Mouse (Mus musculus): ENCODE data around the gene Tmem231. TPM values are rescaled to one million over a fixed set of nuclear protein-coding genes. Genes with fewer than 3 reads are reported as not detected.
A peak's percentile ranks its signal among the peaks of the same experiment; 100 is the strongest.

Tmem231 gene
- total RNA-seq, 2 experiments from 2014 or later, result 3.4 to 3.9 TPM

DNA sequence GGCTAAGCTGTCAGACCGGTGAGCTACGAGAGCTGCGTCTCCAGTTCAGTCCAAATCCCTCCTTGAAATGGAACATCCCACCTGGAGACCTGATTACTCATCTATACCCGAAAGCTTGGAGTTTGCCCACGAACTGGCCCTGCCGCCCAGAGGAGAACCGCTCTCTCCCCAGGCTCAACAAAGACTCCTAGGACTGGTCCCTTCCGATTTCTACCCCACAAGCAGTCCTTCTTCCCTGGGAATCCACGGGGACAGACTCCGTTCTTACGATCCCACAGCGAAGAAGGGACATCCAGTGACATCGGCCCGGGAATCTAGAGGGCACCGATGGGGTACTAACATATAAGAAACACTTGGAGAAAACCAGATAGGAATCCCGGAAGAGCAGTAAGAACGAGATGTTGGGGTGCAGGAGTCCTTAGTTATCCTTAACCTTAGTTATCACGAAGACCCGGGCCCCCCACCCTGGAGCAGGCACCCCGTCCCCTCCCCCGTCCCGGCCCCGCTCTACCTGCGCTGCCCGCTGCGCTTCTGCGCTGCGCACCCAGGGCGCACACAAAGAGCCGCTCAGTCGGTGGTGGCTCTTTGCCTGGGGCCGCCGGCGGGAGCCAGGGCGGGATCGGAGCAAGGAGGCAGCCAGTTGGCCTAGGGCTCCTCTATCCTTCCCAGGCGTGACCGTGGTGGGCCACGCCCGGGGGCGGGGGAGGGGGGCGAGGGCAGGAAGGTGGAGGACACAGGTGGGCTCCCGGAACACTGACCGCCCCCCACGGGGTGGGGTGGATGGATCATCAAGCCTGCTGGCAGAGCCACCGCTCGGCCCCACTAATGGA lies 23.8 kb downstream of the Tmem231 start, which contains the start of gene Chst5:
TSS of gene Chst5 (minus strand) at position 827 of the 830 bp plus-strand sequence.
- peak in 1 of 2 experiments; percentile 40 for DNase-seq (ENCODE audit: low spot score in 2 of 2)

DNA sequence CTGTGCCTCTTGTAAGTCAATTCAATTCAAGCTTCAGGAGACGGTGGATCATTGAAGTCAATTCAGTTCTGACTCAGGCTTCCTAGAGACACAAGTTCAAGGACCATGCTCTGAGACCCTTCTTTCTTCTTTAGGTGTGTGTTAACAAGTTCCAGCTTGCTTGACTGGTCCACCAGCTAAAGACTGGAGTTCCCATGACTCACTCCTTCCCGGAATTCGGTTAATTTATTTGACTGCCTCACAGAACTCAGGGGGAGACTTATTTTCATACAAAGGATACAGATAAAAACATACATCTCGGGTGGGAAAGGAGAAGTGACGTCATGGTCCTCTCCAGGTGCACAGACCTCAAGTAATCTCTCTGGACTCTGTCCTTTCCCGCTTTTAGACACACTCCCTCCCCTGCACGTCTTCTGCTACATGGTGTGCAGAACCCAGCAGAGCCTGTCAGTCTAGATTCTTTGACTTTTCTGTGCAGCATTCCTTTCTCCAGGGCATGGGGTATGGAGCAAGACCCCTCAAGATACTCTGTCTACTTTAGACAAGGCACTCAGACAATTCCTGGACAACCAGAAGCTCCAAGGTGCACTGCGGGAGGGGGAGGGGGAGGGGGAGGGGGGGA lies 28.1 kb downstream of the Tmem231 start:
- no peak for DNase-seq (ENCODE audit: low spot score in 2 of 2)

DNA sequence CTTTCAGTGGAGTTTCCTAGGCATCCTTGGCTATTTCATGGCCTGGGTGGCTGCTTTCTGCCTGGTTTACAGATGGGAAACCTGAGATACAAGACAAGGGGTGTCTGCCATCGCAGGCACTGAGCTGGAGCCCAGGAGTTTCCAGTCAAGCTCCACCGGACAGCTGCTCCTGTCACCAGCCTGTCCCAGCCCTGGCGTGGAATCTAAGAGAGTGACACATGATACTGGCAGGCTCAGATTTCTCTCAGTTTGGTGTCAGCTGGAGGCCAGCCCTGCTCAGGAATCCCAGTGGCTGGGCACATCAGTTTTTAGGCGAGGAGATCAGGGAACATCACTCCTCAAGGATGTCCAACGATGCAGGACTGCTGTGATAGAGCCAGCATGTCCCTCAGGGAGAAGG lies 31.6 kb downstream of the Tmem231 start:
- DNase-seq (ENCODE audit: low spot score in 2 of 2), result peak in 1 of 2 experiments; percentile 55

DNA sequence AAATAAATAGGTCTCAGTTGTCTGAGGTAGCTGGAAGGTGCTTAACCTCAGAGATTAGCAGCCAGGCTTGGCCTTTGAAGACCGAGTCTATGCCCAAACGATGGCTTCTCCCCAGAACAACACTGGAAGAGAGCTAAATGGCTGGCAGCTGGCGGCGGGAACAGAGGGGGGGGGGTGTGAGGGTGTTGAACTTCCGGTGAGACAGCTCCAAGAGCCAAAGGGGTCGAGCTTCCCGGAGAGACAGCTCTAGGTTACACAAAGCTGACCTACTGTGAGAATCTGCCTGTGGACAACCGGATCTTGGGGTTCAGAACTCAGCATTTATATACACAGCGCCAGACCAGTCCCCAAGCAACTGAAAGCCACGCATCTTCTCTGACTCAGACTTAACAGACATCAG lies 35.1 kb downstream of the Tmem231 start:
- DNase-seq (ENCODE audit: low spot score in 2 of 2), result no peak

DNA sequence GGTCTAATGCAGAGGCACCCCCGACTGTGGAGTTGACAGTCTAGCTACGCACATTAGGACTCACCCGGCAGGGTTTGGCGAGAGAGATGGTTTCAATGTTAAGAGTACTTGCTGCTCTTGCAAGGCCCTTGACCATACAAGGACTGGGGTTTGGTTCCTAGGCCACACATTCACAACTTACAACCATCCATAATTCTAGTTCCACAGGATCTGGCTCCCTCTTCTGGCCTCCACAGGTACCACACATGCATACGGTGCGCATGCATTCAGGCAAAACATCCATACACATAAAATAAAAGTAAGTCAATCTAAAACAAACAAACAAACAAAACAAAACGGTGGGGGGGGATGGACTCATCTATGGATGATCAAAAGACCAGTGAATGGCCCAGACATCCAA lies 38.7 kb downstream of the Tmem231 start:
- DNase-seq (ENCODE audit: low spot score in 2 of 2), result no peak

DNA sequence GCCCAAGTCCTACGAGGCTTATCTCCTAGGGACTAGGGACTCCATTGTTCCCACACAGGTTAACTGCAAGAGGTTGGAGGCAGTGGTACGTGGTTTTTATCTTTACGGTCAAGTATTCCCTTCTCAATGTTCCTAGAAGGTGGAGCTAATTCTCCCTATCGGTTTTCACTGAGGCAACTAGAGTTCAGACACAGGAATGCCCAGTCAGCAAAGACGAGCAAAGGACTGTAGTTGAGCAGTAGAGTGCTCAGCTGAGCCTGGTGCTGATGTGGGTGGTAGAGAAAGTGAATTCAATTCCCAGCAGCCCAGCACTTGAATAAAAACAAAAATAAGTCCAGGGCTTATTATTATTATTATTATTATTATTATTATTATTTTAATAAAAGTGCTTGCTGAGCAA lies 41.1 kb downstream of the Tmem231 start:
- no peak for DNase-seq (ENCODE audit: low spot score in 2 of 2)

DNA sequence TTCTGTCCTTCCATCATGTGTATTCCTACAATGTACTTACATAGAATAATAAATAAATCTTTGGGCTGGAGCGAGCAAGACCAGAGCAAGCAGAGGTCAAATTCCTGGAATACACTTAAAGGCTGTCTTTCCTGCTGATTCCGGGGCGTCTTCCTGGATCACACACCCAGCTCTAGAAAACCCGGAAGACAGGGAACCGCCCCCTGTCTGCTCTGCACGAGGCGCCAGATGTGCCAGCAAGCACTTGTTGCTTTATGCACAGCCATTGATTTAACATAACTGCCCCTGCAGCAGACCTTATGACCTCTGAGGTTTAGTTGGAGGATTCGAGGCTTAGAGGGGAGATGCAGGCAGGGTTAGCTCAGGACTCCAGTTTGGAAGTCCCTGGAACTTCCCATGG lies 41.7 kb downstream of the Tmem231 start:
- DNase-seq (ENCODE audit: low spot score in 2 of 2), result no peak

DNA sequence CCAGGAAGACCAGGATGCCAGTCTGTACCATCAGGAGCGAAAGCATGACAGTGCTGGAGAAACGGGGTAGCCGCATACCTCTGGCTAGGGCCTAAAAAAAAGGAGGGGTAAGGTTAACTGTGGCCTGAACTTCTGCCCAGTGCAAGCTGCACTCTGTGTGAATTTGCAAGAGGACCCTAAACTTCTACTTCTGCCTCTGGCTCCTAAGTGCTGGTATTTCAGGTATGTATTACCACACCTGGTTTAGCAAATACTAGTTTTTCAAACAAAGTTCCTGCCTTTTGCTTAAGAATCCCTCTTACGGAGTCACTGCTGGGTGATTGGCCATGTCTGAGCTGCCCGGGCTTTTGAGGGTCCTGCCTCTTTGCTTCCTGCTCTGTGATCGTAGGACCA lies 42.8 kb downstream of the Tmem231 start:
- DNase-seq (ENCODE audit: low spot score in 2 of 2), result no peak

DNA sequence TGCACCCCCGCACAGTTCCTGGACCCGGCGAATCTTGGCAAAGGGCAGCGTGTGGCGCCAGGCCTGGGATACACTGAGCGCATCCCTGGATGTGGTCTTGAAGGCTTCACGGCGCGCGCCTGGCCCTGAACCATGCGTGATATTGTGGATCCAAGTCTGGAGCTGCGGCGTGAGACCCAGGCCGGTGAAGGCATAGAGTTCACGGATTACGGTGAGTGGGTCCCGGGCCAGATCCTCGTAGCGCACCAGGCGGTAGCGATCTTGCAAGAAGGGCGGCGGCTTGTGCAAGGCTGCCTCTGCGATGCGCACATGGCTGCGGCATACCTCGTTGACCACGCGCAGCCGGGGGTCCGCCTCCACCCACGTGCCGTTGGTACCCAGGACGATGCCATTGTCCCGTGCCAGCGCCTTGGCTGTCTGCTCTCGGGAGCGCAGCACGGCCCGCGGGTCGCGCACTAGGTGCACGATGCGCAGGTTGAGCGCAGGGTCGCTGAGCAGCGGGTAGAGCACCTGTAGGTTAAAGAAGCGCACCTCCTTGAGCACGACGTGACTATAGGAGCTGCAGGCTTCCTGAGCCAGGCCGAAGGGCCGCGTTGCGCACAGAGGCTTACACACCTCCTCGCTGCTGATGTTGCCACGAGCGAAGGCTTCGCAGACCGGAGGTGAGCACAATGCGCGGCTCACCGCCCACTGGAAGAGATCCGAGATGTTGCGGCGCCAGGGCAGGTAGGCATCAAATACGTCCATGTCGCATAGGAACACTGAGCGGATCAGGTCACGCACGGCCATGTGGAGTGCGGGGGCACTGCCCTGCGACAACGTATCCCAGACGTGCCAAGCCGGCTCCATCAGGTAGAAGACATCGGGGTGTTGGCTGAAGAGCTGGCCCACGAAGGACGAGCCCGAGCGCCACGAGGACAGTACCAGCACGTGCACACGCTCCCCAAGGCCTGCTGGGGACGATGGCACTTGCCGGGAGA lies 43.5 kb downstream of the Tmem231 start:
- DNase-seq (ENCODE audit: low spot score in 2 of 2), result peak in 1 of 2 experiments; percentile 25

DNA sequence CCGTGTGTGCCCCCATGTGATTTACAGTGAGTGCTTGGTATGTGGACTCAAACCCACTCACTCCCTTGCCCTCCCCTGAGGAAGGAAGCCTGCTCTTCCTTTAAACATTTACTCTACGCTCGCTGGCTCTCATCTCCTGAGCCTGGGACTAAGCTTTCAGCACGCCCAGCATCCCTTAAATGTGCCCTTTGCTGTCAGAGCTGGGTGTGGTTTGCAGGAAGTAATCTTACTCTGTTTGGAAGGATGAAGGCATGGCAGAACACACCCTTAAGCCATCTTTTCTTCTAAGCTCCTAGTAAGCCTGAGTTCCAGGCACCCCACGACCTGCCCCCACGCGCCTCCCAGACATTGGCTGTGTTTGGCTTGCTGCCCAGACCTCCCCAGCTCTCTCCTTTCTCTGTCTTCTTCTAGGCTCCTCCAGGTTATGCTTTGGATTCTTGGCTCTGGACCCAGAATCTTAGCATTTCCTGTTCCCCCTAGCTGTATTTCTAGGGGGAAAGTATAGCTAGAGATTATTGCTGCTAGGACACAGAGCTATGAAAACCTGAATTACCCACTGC lies 45.5 kb downstream of the Tmem231 start:
- no peak for DNase-seq (ENCODE audit: low spot score in 2 of 2)

DNA sequence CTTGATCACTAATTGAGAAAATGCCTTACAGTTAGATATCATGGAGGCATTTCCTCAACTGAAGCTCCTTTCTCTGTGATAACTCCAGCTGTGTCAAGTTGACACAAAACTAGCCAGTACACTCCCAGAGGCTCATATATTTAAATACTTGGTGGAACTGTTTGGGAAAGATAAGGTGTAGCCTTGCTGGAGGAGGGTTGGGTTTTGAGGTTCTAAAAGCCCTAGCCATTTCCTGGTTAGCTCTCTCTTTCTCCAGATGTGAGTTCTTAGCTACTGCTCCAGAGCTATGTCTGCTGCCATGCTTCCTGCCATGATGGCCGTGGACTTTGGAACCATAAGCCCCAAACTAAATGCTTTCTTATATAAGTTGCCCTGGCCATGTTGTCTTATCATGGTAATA lies 46.2 kb downstream of the Tmem231 start:
- no peak for DNase-seq (ENCODE audit: low spot score in 2 of 2)

DNA sequence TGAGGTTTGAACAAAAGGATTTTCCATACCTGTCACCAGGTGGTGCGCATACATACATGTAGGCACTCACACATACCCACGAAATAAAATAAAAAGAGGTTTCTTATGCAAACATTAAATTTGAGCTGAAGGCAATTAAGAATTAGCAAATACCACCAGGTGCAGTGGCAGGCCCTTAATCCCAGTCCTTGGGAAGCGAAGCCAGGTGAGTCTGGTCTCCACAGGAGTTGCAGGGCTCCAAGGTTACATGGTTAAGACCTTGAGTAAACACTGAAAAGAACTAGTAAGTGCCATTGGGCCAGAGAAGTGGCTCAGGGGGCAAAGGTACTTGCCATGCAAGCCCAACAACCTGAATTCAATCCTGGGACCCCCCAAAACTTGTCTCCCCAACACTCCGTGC lies 50.1 kb downstream of the Tmem231 start:
- no peak for DNase-seq (ENCODE audit: low spot score in 2 of 2)

DNA sequence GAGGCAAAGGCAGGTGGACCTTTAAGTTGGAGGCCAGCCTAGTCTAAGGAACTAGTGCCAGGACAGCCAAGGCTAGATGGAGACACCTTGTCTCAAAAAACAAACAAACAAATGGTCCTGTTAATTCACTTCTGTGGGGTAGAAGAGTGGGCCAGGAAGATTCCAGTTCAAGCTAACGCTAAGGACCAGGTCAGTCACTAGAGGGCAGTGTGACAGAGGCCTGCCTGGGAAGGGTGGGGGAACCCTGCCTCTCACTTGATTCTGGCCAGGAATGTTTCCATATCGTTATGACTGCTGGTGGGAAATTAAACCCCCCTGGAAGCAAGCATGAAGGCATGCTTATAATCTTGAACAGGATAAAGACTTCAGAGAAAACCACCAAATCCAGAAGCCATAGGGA lies 52.1 kb downstream of the Tmem231 start:
- peak in 1 of 2 experiments; percentile 53 for DNase-seq (ENCODE audit: low spot score in 2 of 2)

DNA sequence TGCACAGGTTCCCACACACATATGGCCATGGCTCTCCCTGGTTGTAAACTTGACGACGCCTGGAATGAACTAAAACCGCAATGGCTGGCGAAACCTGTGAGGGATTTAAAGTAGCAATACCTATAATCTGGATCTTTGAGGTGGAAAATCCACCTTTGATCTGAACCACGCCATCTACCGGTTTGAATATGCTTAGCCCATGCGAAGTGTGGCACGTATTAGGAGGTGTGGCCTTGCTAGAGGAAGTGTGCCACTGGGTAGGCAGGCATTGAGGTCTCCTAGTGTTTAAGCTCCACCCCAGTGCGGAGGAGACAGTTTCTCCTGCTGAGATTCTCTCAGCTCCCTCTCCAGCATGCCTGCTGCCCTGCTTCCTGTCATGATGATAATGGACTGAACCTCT lies 56.0 kb downstream of the Tmem231 start:
- DNase-seq (ENCODE audit: low spot score in 2 of 2), result no peak

DNA sequence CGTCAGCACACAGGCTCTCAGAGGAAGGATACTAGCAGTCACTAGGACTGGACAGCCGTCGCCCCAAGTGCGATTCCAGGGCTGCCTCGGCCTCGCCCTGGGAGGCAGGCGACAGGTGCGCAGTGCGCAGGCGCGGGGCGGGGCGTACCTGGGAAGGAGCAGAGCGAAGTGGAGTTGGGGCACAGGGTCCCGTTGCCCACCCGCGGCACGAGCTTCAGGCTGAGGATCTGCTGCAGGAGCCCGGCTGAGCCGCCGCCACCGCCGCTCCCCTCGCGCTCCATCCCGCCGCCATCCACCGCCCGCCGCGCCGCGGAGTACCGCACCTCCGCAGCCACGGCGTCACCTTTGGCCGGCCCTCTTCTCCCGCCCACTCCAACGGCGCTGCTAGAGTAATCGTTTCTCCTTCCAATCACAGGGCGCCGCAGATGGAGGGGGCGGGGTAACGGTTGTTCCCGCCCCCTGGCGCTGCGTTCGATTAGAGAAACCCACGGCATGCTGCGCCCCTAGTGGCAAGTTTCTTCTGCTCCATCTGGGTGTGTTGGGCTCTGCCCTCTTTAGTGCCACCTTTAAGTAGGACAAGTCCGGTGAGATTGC lies 57.2 kb downstream of the Tmem231 start, which contains the start of gene Tmem170:
TSS of gene Tmem170 (minus strand) at position 396 of the 594 bp plus-strand sequence.
- peak; percentile 94 to 96 for DNase-seq (ENCODE audit: low spot score in 2 of 2)

DNA sequence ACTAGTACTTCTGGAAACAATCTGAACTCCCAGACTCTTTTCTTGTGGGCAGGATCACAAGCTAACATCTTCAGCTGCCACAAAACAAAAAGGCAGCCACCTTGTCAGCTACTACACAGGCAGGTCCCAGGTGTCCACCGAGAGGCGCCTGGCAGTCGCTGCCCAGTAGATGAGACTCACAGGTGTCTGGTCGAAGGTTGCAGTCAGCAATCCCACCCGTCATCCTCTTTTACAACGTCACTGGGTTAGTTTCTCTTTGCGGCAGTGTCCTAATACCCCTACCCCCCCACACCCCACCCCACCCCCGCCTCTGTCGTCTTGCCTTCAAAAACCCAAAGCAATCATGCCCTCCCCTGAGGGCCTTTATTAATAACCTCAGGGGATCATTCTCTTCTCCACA lies 57.9 kb downstream of the Tmem231 start:
- DNase-seq (ENCODE audit: low spot score in 2 of 2), result no peak

DNA sequence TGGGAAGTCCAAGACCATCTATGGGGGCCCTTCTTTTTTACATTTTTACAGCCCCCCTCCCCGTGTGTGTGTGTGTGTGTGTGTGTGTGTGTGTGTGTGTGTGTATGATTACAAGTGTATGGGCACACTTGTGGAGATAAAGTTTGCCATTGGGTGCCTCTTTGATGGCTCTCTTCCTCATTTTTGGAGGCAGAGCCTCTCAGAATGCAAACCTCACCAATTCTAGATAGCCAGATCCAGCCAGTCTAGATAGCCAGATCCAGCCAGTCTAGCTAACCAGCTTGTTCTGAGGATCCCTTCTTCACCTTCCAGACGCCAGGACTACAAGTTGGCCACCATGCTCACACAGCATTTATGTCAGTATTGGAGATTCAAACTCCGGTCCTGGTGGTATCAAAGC lies 62.4 kb downstream of the Tmem231 start:
- no peak for DNase-seq (ENCODE audit: low spot score in 2 of 2)

DNA sequence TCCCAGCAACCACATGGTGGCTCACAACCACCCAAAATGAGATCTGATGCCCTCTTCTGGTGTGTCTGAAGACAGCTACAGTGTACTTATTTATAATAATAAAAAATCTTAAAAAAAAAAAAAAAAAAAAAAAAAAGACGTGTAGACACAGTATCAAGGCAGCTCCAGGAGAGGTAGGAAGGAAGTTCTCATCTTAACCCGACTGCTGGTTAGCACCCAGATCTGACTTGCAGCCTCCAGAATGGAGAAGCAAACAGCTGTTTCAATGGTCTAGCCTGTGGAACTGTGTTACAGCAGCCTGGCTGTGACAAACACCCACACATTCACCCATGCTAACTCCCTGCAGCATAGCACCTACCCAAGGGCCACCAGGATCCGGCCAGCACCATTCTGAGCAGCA lies 63.3 kb downstream of the Tmem231 start:
- no peak for DNase-seq (ENCODE audit: low spot score in 2 of 2)

DNA sequence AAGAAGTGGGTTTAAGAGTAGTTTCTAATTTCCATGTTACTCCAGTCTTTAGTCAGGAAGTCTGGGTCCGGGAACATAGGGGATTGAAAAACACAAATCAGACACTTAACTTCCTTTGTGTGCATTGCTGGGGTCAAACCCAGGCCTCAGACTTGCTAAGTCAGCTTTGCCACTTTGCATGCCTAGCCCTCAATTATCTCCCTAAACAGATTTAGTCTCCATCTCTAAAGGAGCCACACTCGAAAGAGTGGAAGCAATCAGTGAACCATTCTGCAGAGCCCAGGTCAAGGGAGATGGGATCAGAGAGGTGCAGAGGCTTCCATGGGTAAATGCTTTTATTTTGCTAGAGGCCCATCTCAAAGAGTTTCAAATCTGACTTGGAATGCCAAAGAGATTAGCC lies 65.0 kb downstream of the Tmem231 start:
- DNase-seq (ENCODE audit: low spot score in 2 of 2), result no peak

DNA sequence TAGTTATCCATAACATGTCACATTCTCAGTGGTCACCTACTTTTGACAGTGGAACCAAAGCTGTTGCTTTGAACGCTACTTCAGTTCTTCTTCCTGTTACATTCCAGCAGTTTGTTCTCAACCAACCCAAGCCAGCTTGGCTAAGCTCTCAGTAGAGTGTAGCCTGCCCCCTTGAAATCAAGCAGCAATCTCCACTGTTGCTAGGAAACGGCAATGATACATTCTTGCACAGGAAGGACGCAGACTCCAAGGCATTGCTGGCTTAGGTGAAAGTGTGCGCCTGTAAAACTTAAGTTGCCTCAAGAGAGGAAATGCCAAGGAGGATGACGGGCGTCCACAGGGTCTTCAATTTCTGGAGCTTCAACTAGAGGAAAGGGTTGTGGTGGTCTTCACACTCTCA lies 67.8 kb downstream of the Tmem231 start:
- no peak for DNase-seq (ENCODE audit: low spot score in 2 of 2)
